Mouse (Mus musculus) midbrain, postnatal 0 days (tissue): Measurements from ENCODE around the gene Rgs12. TPM values are rescaled to one million over a fixed set of nuclear protein-coding genes. Genes with fewer than 3 reads are reported as not detected.

Experiments
- ATAC-seq: fragments of 200-750 bp; cut with Nextera tagmentation; 2 replicates; pipeline ENCODE4 v1.8.0; 2017; ENCODE audit warnings: moderate number of reproducible peaks, mild to moderate bottlenecking, moderate TSS enrichment, moderate library complexity; ENCODE audit not compliant: low FRiP score
- DNase-seq: peaks from one replicate; pipeline ENCODE4 v3.0.0-alpha.2; 2015; ENCODE audit warnings: low spot score
- H3K27ac ChIP-seq: fragments of 300-500 bp; sonication (generic); 2 replicates; pipeline ENCODE4 v1.5.1; 2014; ENCODE audit warnings: low read depth, mild to moderate bottlenecking, low read length, mixed read lengths
- H3K27me3 ChIP-seq: fragments of 300-500 bp; sonication (generic); 2 replicates; pipeline ENCODE4 v1.6.1; 2014; ENCODE audit warnings: low read length, control low read depth, mixed read lengths; ENCODE audit not compliant: insufficient read depth
- H3K36me3 ChIP-seq: fragments of 300-500 bp; sonication (generic); 2 replicates; pipeline ENCODE4 v1.6.1; 2014; ENCODE audit warnings: low read length, control low read depth, mixed read lengths; ENCODE audit not compliant: insufficient read depth
- H3K4me1 ChIP-seq: fragments of 300-500 bp; sonication (generic); 2 replicates; pipeline ENCODE4 v1.6.1; 2014; ENCODE audit warnings: mild to moderate bottlenecking, control low read depth, antibody characterized with exemption, low read length, mixed read lengths; ENCODE audit not compliant: insufficient read depth
- H3K4me2 ChIP-seq: fragments of 300-500 bp; sonication (generic); 2 replicates; pipeline ENCODE4 v1.6.1; 2014; ENCODE audit warnings: low read depth, mild to moderate bottlenecking, low read length, mixed read lengths; ENCODE audit not compliant: poor library complexity, severe bottlenecking
- H3K4me3 ChIP-seq: fragments of 300-500 bp; sonication (generic); 2 replicates; pipeline ENCODE4 v1.5.1; 2014; ENCODE audit warnings: low read depth, mild to moderate bottlenecking, low read length, moderate library complexity
- H3K9ac ChIP-seq: fragments of 300-500 bp; sonication (generic); replicated peaks from 2 replicates; pipeline ENCODE4 v1.6.1; 2014; ENCODE audit warnings: mild to moderate bottlenecking, low read length, moderate library complexity, mixed read lengths; ENCODE audit not compliant: poor library complexity, severe bottlenecking
- H3K9me3 ChIP-seq: fragments of 300-500 bp; sonication (generic); 2 replicates; pipeline ENCODE4 v1.6.1; 2016; ENCODE audit warnings: low read length, control low read depth
- CTCF ChIP-seq: IDR thresholded peaks from 2 replicates; pipeline ENCODE4 v1.5.1; 2016; ENCODE audit warnings: antibody characterized with exemption, mild to moderate bottlenecking
- WGBS: fragments of 180-500 bp; shearing (Covaris S2); extraction: QIAGEN DNeasy Blood & Tissue Kit; methylation state at CpG from one replicate; pipeline ENCODE4 v1.1.7; 2014; 5-methylcytosine and 5-hydroxymethylcytosine counted together
- polyA plus RNA-seq: library from polyadenylated mRNA; unstranded; fragments of >200 nt; fragmentation: Nextera tagmentation; extraction: Ambion mirVana; gene quantifications from 2 replicates; pipeline ENCODE4 v1.2.1, GENCODE M21; 2015
- total RNA-seq: library from RNA; depleted of rRNA; stranded (reverse); fragments of >200 nt; gene quantifications from 2 replicates; pipeline ENCODE4 v1.2.3, GENCODE M21; 2014

The Rgs12 gene
- total and polyA plus RNA-seq, 2 experiments from 2014 or later = 29.9 to 60.8 TPM

DNA sequence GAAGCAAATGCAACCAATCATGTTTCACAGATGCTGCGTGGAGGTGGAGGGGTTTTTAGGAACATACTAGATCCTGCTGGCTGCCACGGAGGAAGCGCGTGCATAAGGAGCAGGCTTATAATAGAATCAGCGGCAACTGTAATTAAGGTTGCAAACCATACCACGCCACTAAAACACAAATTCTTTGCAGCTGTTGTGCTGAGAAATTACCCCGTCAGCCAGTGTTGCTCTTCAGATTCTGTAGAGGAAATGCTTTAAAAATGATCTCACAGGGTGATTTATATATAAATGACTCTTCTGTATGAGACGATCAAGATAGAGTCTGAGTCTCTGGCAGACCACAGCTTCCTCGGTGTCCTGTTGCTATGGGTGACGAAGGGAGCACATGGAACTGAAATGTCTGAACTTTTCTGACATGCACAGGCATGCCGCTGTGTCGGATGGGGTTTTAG is 40.1 kb downstream of the Rgs12 start:
- H3K27ac ChIP-seq = no peak overlapping the region; the same call in 1 of the 2 replicates
- H3K4me1 ChIP-seq = no peaks in the 10 kb centered on the region
- no peaks in the 10 kb centered on the region for H3K27me3 ChIP-seq
- WGBS = 53% methylated on average over 12 of the region's 12 CpGs
- no peak overlapping the region for H3K9ac ChIP-seq
- no peak overlapping the region for H3K4me3 ChIP-seq
- no peaks in the 10 kb centered on the region for H3K9me3 ChIP-seq
- ATAC-seq (no peak), DNase-seq (peak; percentile 36)
- no peaks in the 10 kb centered on the region; the same call in 1 of the 2 replicates for H3K36me3 ChIP-seq
- no peak overlapping the region for H3K4me2 ChIP-seq
- TF ChIP-seq CTCF = no peak

DNA sequence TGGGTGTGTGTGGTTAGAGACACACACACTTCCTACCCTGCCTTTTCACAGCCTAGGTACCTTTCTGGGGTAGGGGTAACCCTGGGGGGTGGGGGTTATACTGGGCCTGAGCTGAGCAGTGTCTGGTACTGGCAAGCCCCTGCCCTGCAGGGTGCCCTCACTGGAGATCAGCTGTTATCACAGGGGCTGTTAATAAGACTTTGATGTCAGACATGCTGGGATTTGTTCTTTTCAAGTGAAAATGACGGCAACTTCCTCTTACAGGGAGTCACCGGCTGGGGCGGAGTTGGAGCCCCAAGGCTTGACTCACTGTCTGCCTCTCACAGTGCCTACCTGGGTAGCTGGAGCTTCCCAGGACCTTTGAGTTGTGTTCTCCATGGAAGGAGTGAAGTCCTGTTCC is 49.5 kb downstream of the Rgs12 start:
- Histone ChIP-seq H3K4me1 (no peaks in the 10 kb centered on the region), H3K4me3 (no peak overlapping the region), H3K27me3 (no peaks in the 10 kb centered on the region), H3K27ac (no peak overlapping the region), H3K36me3 (no peaks in the 10 kb centered on the region), H3K4me2 (no peak overlapping the region), H3K9me3 (no peaks in the 10 kb centered on the region), H3K9ac (no peak overlapping the region)
- ATAC-seq (peak; percentile 38; the same call in 1 of the 2 replicates), DNase-seq (no peak)
- no peak for TF ChIP-seq CTCF
- 30% methylated on average over 3 of the region's 3 CpGs for WGBS

DNA sequence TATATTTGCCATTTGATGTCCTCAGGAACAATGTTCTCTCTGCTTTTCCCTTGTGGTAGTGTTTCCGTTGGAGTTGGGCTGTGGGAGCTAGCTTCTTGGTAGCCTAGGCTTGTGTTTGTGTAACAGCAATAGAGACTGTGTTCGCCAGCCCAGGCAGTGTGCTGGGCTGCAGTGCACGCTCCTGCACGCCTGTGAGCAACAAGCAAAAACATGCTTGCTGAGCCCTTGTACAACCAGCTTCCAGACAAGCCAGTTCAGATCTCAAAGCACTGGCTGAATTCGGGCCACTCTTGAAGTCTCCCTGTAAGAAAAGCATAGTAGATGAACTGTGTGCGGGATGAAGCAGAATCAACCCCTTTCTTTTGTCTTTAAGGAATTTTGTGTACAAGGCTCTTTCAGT is 50.0 kb downstream of the Rgs12 start:
- Histone ChIP-seq H3K9ac (no peak overlapping the region), H3K27ac (peak overlapping the region; percentile 14; the same call in 1 of the 2 replicates), H3K36me3 (no peaks in the 10 kb centered on the region), H3K4me3 (no peak overlapping the region), H3K9me3 (no peaks in the 10 kb centered on the region), H3K4me1 (no peaks in the 10 kb centered on the region), H3K27me3 (no peaks in the 10 kb centered on the region), H3K4me2 (no peak overlapping the region)
- DNase-seq (no peak), ATAC-seq (no peak)
- no peak for TF ChIP-seq CTCF
- 81% methylated on average over 6 of the region's 6 CpGs for WGBS

DNA sequence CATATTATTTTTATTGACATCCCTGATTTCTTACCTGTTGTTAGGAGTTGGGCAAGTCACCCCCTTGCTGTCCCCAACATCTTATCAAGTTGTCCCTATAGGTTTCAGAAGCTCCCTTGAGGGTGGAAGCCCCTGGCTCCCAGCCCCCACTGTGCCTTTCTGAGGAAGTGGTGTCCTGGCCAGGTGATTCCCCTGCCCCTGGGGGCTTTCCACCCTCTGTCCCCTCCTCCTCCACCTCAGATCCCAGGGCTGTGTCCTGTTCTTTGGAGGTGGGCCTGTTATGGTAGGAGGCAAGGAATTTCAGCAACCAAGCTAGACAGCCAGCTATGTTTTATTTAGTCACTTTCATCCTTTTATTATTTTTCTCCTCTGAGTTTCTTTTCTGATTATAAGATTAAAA is 51.1 kb downstream of the Rgs12 start:
- H3K4me3 ChIP-seq = no peak overlapping the region
- no peaks in the 10 kb centered on the region for H3K9me3 ChIP-seq
- H3K4me2 ChIP-seq = no peak overlapping the region
- no peaks in the 10 kb centered on the region for H3K36me3 ChIP-seq
- no peaks in the 10 kb centered on the region for H3K27me3 ChIP-seq
- ATAC-seq (no peak), DNase-seq (no peak)
- H3K27ac ChIP-seq = no peak overlapping the region
- H3K4me1 ChIP-seq = no peaks in the 10 kb centered on the region
- H3K9ac ChIP-seq = no peak overlapping the region
- no peak for TF ChIP-seq CTCF

DNA sequence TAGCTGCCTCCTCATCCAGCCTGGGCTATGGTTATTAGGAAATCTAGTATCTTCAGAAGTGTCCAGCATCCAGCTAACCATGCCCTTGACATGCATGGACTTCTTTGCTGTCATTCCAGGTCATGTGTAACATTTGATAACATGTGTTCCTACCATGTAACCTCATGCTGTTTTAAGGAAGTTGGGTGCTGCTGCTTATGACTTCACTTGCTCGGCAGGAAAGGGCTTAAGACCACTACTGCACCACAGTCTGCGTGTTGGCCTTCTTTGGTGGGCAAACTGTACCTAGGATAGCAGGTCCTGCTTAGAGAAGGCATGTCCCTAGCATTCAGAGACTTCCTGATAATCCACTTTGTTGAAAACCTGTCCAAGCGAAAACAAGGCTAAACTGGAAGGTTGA is 51.9 kb downstream of the Rgs12 start:
- Histone ChIP-seq H3K27me3 (no peaks in the 10 kb centered on the region), H3K36me3 (no peaks in the 10 kb centered on the region), H3K9me3 (no peaks in the 10 kb centered on the region), H3K4me3 (no peak overlapping the region), H3K4me2 (no peak overlapping the region), H3K9ac (no peak overlapping the region), H3K27ac (no peak overlapping the region), H3K4me1 (no peaks in the 10 kb centered on the region)
- WGBS = 81% methylated on average over 3 of the region's 3 CpGs
- no peak for DNase-seq
- no peak for TF ChIP-seq CTCF
- no peak for ATAC-seq

DNA sequence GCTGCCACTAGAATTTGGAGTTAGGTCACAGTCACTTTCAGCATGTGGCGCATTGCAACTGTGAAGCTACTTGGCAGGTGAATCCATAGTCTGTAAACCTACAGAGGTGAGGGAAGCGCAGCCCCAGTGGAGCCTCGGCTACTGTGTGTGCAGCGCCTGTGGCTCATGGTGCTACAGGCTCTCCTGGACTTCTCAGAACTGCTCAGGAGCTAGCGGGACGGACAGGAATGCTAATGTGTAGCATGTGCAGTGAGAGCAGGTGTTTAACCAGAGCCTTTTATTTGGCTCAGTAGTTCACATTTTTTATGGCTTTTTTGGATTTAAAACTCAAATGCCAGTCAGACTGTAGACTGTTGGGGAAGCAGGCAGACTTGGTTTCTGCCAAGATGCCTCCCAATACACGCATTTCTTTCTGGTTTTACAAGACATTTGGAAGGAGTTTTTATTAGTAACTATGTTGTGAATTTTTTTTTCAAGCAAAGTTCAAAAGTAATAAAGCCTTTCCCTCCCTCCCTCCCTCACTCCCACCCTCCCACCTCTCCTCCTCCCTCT is 54.4 kb downstream of the Rgs12 start:
- H3K27ac ChIP-seq = no peak overlapping the region
- no peak overlapping the region for H3K4me3 ChIP-seq
- H3K4me2 ChIP-seq = no peak overlapping the region
- 64% methylated on average over 7 of the region's 7 CpGs for WGBS
- H3K9ac ChIP-seq = no peak overlapping the region
- TF ChIP-seq CTCF = no peak
- ATAC-seq = no peak
- no peak for DNase-seq
- H3K36me3 ChIP-seq = no peaks in the 10 kb centered on the region
- no peaks in the 10 kb centered on the region for H3K4me1 ChIP-seq
- H3K9me3 ChIP-seq = no peaks in the 10 kb centered on the region
- no peaks in the 10 kb centered on the region for H3K27me3 ChIP-seq
